Mouse (Mus musculus) bone marrow macrophage, adult 2 months (primary cell): Measurements from ENCODE around the gene Il1rl2.

Experiments used
- CTCF ChIP-seq: IDR thresholded peaks from 2 replicates; pipeline ENCODE4 v1.5.1; 2012; ENCODE audit warnings: low read depth, mild to moderate bottlenecking, low read length, moderate library complexity
- POLR2A ChIP-seq: IDR thresholded peaks from 2 replicates; pipeline ENCODE4 v1.6.1; 2012; ENCODE audit warnings: mild to moderate bottlenecking, low read depth, low read length, borderline replicate concordance

DNA sequence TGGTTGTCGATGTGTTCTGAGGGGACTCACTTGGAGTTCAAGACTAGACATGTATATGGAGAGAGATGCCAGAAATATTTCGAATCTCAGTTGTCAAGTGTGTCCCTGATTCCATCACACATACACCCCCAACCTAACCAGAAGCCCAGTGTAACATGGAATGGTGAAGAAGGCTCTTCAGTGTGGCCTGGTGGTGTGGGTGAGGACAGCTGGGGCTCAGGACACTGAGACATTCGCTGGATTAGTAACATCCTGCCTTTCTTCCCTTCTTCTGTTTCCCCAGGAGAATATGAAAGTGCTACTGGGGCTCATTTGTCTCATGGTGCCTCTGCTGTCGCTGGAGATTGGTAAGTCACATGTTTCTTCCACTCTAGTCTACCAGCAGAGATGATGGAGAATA is 42.5 kb upstream of the Il1rl2 start:
- TF ChIP-seq POLR2A (no peak), CTCF (no peak)
